Mouse (Mus musculus): ENCODE measurements at regions not wholly inside any gene's neighbourhood (a gene's known extent, or its start where the extent isn't known, plus 50 kb on each side); places are given as distances from the start of the nearest gene placed in this dataset.

DNA sequence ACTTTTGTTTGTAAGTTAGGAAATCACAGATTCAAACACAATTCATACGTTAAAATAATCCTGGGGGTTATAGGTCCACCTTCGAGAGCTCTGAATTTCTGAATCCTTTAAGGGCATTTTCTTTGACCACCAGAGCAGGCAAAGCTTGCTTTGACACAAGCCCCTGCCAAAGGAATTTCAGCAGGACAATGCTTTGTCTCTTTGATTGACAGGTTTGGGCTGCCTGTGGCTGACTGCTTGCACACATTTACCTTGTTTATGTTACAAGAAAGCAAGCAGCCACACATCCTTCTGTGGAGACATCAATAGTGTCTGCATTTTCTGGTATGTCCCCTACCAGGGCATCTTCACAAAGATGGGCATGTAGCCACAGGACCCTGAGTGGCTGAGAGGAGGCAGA, 228.5 kb downstream of the Dcdc2c start:
- no peak overlapping the region for H3K9ac ChIP-seq
- ATAC-seq (ENCODE audit: insufficient number of reproducible peaks, insufficient read depth, low FRiP score, low TSS enrichment, low read depth), result no peak
- peaks cover 5% of the 10 kb centered on the region; the same call in 1 of the 2 replicates for H3K4me1 ChIP-seq
- no peaks in the 10 kb centered on the region for H3K36me3 ChIP-seq
- H3K27ac ChIP-seq, result no peak overlapping the region
- no peaks in the 10 kb centered on the region for H3K9me3 ChIP-seq
- no peak overlapping the region for H3K4me3 ChIP-seq
- H3K4me2 ChIP-seq, result no peak overlapping the region
- 40% methylated on average over 2 of the region's 2 CpGs for WGBS
- no peaks in the 10 kb centered on the region for H3K27me3 ChIP-seq

DNA sequence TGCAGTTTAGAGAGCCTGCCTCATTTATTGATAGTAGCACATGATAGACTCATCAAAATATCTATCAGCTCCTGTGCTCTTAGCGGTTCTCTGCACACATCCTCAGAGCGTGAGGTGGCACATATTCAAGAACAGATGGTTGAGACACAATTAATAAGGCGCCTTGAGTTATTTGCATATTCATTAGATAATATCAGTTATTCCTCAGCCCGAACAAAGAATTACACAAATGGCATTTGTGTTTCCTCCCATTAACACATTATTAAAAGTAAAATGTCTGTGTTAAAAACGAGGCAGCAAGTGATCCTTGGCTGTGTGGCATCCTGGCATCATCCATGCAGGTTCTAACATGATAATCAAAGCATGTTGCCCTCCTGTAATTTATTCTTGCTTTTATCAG, 243.0 kb downstream of the Dcdc2c start:
- Histone ChIP-seq H3K27me3 (no peaks in the 10 kb centered on the region), H3K27ac (no peak overlapping the region), H3K9ac (no peak overlapping the region), H3K36me3 (no peaks in the 10 kb centered on the region), H3K4me3 (no peak overlapping the region), H3K4me2 (no peak overlapping the region), H3K4me1 (no peaks in the 10 kb centered on the region), H3K9me3 (no peaks in the 10 kb centered on the region)
- ATAC-seq (ENCODE audit: insufficient number of reproducible peaks, insufficient read depth, low FRiP score, low TSS enrichment, low read depth), result no peak
- WGBS, result 79% methylated on average over 5 of the region's 5 CpGs

DNA sequence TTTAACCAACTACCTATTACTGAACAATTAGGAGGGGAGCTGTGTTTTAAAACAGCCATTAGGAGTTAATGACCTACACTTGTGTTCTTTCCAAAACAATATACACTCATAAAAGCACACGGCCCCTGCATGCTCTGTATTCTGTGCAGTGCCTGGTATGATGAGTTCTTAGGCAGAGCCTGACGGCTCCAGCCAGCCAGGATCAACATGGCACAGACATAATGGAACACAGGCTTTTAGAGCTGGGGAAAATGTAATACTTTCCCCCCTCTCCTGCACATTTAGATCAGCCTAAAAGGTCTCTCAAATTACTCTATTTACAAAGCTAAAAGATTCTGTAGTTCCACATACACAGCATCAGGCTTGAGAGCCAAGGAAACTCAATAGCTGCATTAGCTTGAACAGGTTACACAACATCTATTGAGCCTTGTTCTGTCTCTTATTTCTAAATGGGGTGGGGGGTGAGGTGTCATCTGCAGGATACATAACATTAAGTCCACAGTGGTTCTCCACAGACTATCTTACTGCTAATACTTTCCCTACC, 250.1 kb downstream of the Dcdc2c start:
- no peaks in the 10 kb centered on the region for H3K4me1 ChIP-seq
- no peaks in the 10 kb centered on the region for H3K36me3 ChIP-seq
- H3K4me2 ChIP-seq, result no peak overlapping the region
- no peak overlapping the region for H3K4me3 ChIP-seq
- no peak for ATAC-seq (ENCODE audit: insufficient number of reproducible peaks, insufficient read depth, low FRiP score, low TSS enrichment, low read depth)
- H3K27ac ChIP-seq, result no peak overlapping the region
- H3K9ac ChIP-seq, result no peak overlapping the region
- no peaks in the 10 kb centered on the region for H3K9me3 ChIP-seq
- WGBS, result 42% methylated on average over 2 of the region's 2 CpGs
- no peaks in the 10 kb centered on the region for H3K27me3 ChIP-seq

DNA sequence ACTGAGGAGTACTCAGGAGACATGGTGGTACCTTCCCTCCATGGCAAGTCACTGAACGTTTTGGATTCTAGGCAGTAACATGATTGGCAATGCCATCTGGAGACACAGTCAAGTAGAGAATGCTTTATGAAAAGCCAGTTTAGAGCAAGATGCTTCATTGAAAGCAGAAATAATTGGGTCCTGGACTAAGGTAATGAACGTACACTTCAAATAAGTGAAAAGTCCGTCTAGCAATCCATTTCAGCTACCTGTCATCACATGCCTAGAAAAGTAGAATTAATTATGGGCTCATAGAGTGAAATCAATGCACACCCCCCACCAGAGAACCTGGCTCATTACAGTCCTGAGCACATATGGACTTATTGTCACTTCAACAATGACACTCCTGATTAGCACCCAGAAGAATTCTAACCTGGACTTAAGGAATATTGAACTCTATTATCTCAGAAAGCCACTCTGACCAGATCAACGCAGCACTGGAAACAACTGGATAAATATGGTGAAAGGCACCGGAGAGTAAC, 263.8 kb downstream of the Dcdc2c start:
- ATAC-seq (ENCODE audit: insufficient number of reproducible peaks, insufficient read depth, low FRiP score, low TSS enrichment, low read depth), result no peak
- H3K9ac ChIP-seq, result no peak overlapping the region
- no peaks in the 10 kb centered on the region for H3K4me1 ChIP-seq
- H3K4me3 ChIP-seq, result no peak overlapping the region
- no peaks in the 10 kb centered on the region for H3K36me3 ChIP-seq
- 83% methylated on average over 5 of the region's 5 CpGs for WGBS
- H3K9me3 ChIP-seq, result no peaks in the 10 kb centered on the region
- no peak overlapping the region for H3K4me2 ChIP-seq
- no peaks in the 10 kb centered on the region for H3K27me3 ChIP-seq
- no peak overlapping the region for H3K27ac ChIP-seq

DNA sequence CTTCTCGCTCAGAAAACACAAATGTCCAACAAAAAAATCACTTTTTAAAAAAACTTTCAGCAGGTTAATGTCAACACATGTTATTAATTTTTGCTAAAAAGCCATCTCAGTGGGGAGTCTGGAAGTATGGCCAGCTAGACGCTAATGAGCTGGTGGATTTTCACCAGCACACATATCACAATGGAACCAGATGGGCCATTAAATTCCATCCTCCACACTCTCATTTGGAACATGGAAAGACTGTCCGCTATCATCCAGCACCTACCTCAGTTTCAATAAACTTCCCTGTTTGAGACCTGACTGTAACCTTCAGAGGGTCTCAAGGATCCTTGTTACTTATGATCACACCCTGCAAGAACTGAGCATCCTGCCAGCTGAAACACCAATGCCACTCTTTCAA, 296.7 kb downstream of the Dcdc2c start:
- Histone ChIP-seq H3K4me3 (no peak overlapping the region), H3K36me3 (no peaks in the 10 kb centered on the region), H3K27me3 (no peaks in the 10 kb centered on the region), H3K4me1 (no peaks in the 10 kb centered on the region), H3K9me3 (no peaks in the 10 kb centered on the region), H3K9ac (no peak overlapping the region), H3K4me2 (no peak overlapping the region), H3K27ac (no peak overlapping the region)
- ATAC-seq (ENCODE audit: insufficient number of reproducible peaks, insufficient read depth, low FRiP score, low TSS enrichment, low read depth), result no peak
- WGBS, result 46% methylated on average over 3 of the region's 3 CpGs

DNA sequence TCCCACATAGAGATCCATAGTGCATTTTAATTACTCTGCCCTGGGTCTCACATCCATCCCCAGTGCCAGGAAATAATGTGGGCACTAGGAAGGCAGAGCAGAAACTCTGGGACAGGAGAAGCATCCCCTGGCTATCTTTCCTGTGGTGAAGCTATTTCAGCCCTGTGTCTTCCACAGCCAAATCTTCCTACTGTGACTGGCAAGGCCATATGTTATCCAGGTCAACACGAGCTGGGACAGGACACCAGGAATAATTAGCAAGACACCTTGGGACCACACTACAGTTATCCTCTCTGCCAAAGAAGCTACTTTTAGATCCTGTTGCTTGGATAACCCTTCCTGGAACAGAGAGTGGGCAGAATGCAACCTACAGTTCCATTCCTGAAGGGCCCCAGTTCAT, 301.7 kb downstream of the Dcdc2c start:
- Histone ChIP-seq H3K4me2 (no peak overlapping the region), H3K36me3 (no peaks in the 10 kb centered on the region), H3K9me3 (no peaks in the 10 kb centered on the region), H3K27ac (no peak overlapping the region), H3K4me1 (no peaks in the 10 kb centered on the region), H3K4me3 (no peak overlapping the region), H3K9ac (no peak overlapping the region), H3K27me3 (no peaks in the 10 kb centered on the region)
- ATAC-seq (ENCODE audit: insufficient number of reproducible peaks, insufficient read depth, low FRiP score, low TSS enrichment, low read depth), result no peak
- 74% methylated on average over 1 of the region's 1 CpGs for WGBS

DNA sequence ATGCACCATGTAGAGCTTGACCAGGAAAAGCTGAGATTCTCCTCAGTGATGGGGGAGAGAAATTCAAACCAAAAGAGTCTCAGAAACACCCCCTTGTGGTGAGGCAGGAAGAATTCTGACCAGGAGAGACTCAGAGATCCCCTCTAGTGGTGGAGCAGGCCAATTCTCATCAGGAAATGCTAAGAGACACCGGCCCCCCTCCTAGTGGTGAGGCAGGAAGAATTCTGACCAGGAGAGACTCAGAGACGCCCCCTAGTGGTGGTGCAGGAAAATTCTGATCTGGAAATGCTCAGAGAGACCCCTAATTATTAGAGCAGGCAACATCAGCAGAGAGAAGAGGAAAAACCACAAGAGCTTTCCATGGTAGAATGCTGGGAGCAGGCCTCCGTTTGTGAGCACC, 303.4 kb downstream of the Dcdc2c start:
- 66% methylated on average over 3 of the region's 3 CpGs for WGBS
- no peak for ATAC-seq (ENCODE audit: insufficient number of reproducible peaks, insufficient read depth, low FRiP score, low TSS enrichment, low read depth)
- Histone ChIP-seq H3K4me1 (no peaks in the 10 kb centered on the region), H3K27me3 (no peaks in the 10 kb centered on the region), H3K27ac (no peak overlapping the region), H3K4me2 (no peak overlapping the region), H3K9me3 (no peaks in the 10 kb centered on the region), H3K36me3 (no peaks in the 10 kb centered on the region), H3K9ac (no peak overlapping the region), H3K4me3 (no peak overlapping the region)

DNA sequence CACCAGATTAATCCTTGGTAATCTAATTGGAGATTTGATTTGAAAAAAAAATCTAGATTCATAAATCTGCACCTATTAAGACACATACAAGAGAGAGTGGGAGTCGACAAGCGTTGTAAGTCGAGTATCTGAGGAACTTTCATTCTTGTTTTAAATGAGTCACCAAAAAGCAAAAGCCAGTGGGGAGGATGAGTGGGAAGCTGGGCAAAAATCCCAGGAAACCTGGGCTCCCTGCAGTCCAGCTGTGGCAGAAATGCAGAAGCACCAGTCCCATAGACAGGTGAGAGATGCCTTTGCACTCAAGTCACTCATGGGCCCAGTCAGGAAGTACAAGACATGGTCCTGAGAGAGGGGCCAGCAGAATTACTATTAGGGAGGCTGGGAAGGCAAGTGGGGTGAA, 303.9 kb downstream of the Dcdc2c start:
- Histone ChIP-seq H3K27ac (no peak overlapping the region), H3K4me3 (no peak overlapping the region), H3K9ac (no peak overlapping the region), H3K4me2 (no peak overlapping the region), H3K4me1 (no peaks in the 10 kb centered on the region), H3K27me3 (no peaks in the 10 kb centered on the region), H3K36me3 (no peaks in the 10 kb centered on the region), H3K9me3 (no peaks in the 10 kb centered on the region)
- no peak for ATAC-seq (ENCODE audit: insufficient number of reproducible peaks, insufficient read depth, low FRiP score, low TSS enrichment, low read depth)
- WGBS, result 94% methylated on average over 3 of the region's 3 CpGs

DNA sequence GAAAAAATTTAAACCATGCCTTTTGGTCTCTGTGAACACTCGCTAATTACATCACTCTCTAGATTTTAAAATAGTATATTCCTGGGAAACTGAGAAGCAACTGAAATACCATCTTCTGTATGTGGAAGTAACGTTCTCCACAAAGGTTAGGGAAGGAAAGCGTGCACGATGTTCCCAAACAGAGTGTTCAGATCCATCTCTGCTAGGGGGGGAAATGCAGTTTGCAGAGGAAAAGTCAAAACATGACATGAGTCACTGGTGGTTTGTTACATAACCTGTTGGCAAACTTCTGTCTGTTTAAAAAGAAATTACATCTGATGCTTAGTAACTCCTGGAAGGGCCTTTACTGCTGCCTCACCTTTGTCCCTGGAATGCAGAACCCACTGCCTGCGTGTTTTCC, 314.2 kb downstream of the Dcdc2c start:
- Histone ChIP-seq H3K9ac (no peak overlapping the region), H3K27me3 (no peaks in the 10 kb centered on the region), H3K9me3 (no peaks in the 10 kb centered on the region), H3K4me3 (no peak overlapping the region), H3K4me1 (no peaks in the 10 kb centered on the region), H3K27ac (no peak overlapping the region), H3K36me3 (no peaks in the 10 kb centered on the region), H3K4me2 (no peak overlapping the region)
- 70% methylated on average over 5 of the region's 5 CpGs for WGBS
- ATAC-seq (ENCODE audit: insufficient number of reproducible peaks, insufficient read depth, low FRiP score, low TSS enrichment, low read depth), result no peak

DNA sequence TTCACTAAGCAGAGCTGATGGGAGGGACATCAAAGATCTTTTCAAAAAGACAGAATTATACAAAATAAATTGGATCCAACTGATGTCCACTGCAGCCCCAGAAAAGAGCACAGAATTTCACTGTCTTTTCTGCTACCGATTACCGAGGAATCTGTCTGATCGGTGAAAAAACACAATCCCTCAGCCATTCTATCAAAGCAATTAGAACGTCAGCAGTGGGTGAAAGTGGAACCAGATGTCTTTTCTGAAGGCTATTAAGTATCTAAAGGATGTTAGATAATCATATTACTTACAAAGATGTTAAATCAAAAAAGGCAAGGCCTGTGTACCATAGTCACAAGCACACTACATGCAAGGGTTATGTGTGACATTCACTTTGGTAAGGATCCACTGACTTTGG, 315.2 kb downstream of the Dcdc2c start:
- no peak overlapping the region for H3K9ac ChIP-seq
- no peaks in the 10 kb centered on the region for H3K4me1 ChIP-seq
- 25% methylated on average over 4 of the region's 4 CpGs for WGBS
- H3K27ac ChIP-seq, result no peak overlapping the region
- no peaks in the 10 kb centered on the region for H3K36me3 ChIP-seq
- H3K4me3 ChIP-seq, result no peak overlapping the region
- no peak for ATAC-seq (ENCODE audit: insufficient number of reproducible peaks, insufficient read depth, low FRiP score, low TSS enrichment, low read depth)
- H3K9me3 ChIP-seq, result no peaks in the 10 kb centered on the region
- no peaks in the 10 kb centered on the region for H3K27me3 ChIP-seq
- H3K4me2 ChIP-seq, result no peak overlapping the region

DNA sequence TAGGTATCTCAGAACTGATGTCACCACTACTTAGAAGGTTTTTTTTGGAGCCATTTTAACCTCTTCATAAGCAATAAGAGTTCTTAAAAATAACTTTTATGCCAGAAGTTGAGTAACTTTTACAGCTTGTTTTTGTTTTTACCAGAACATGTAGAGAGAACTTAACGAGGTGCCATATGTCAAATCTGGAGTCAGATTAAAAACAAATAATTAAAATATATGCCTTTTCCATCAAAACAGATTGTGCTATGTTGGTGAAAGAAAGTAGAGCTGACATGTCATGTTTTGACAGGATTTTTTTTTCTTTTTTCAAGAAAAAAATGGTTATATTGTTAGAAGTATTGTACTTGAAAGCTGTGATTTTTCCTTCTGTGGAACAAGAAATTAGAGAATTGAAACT, 349.4 kb downstream of the Dcdc2c start:
- H3K27me3 ChIP-seq, result no peaks in the 10 kb centered on the region
- H3K9me3 ChIP-seq, result no peaks in the 10 kb centered on the region
- no peaks in the 10 kb centered on the region for H3K4me1 ChIP-seq
- H3K4me2 ChIP-seq, result no peak overlapping the region
- ATAC-seq (ENCODE audit: insufficient number of reproducible peaks, insufficient read depth, low FRiP score, low TSS enrichment, low read depth), result no peak
- no peak overlapping the region for H3K4me3 ChIP-seq
- H3K9ac ChIP-seq, result no peak overlapping the region
- 60% methylated on average over 1 of the region's 1 CpGs for WGBS
- no peaks in the 10 kb centered on the region for H3K36me3 ChIP-seq
- no peak overlapping the region for H3K27ac ChIP-seq

DNA sequence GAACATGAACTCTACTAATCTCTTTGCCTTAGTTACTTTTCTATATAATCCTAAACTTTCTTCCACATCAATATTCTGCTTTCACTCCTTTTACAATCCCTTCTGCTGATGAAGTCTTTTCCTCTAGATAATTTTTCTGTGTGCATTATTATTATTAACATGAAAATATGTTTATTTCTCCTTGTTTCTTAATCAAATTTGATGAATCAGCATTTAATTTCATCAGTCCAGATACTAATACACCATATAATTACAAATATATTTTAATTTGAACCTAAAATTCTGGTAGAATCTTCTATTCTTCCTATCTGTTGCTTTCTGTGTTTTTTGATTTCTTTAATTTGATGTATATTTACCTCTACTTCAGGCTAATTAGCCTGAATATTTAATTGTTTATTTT, 365.5 kb downstream of the Dcdc2c start:
- ATAC-seq (ENCODE audit: insufficient number of reproducible peaks, insufficient read depth, low FRiP score, low TSS enrichment, low read depth), result no peak
- Histone ChIP-seq H3K4me3 (no peak overlapping the region), H3K27ac (no peak overlapping the region), H3K4me1 (no peaks in the 10 kb centered on the region), H3K9me3 (peaks cover 6% of the 10 kb centered on the region; the same call in 1 of the 2 replicates), H3K4me2 (no peak overlapping the region), H3K27me3 (no peaks in the 10 kb centered on the region), H3K9ac (no peak overlapping the region), H3K36me3 (no peaks in the 10 kb centered on the region)

DNA sequence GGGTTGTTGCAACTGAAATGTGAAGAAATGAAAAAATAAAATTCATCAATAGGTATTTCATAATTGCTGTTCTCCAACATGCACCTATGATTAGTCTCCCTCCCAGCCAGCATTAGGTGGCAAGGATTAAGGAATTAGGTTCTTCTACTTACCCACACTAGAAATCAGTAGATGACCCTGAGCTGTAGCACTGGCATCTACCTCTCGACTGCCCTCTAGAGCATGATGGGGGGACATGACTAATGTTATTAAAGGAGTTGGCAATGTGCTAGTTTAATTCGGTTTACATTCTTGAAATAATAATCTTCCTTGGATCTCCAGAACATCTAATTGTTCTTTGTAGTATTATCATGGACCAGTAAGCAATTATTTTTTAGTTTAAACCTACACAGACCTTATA, 370.9 kb downstream of the Dcdc2c start:
- no peak overlapping the region for H3K9ac ChIP-seq
- H3K27me3 ChIP-seq, result no peaks in the 10 kb centered on the region
- no peaks in the 10 kb centered on the region for H3K4me1 ChIP-seq
- no peak for ATAC-seq (ENCODE audit: insufficient number of reproducible peaks, insufficient read depth, low FRiP score, low TSS enrichment, low read depth)
- H3K4me3 ChIP-seq, result no peak overlapping the region
- no peaks in the 10 kb centered on the region for H3K9me3 ChIP-seq
- H3K4me2 ChIP-seq, result no peak overlapping the region
- no peaks in the 10 kb centered on the region for H3K36me3 ChIP-seq
- WGBS, result 63% methylated on average over 2 of the region's 2 CpGs
- H3K27ac ChIP-seq, result no peak overlapping the region

Data from embryonic facial prominence, embryonic 13.5 days (tissue).